Mouse (Mus musculus): Measurements from ENCODE around the gene Dkc1. TPM values are rescaled to one million over a fixed set of nuclear protein-coding genes. Genes with fewer than 3 reads are reported as not detected.

Dkc1 gene
- total RNA-seq, 2 experiments from 2014 or later: 174 to 439 TPM

GRCm38 (mm10) chrX:75137729-75138128 is 42.1 kb downstream of the Dkc1 start:
- no peak for ATAC-seq (replicated peaks; ENCODE audit: poor library complexity, severe bottlenecking)

DNA sequence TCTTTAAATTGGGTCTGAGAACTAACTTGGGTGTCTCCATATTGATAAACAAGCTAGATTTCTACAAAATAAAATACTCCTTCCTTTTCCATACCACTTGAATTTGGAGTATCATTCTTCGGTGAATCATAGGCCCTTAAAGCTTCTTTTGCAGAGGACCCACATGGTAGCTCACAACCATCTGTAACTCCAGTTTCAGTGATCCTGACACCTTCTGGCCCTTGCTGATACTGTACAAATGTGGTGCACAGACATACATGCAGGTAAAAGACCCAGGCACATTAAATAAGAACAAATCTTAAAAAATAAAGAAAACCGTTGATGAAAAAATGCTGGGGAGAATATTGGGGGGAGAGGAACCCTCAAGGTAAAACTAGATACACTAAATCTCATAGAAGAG is 42.5 kb downstream of the Dkc1 start:
- ATAC-seq (replicated peaks; ENCODE audit: poor library complexity, severe bottlenecking): no peak

GRCm38 (mm10) chrX:75143124-75143555 is 47.5 kb downstream of the Dkc1 start:
- ATAC-seq (replicated peaks; ENCODE audit: poor library complexity, severe bottlenecking): peak; percentile 79

DNA sequence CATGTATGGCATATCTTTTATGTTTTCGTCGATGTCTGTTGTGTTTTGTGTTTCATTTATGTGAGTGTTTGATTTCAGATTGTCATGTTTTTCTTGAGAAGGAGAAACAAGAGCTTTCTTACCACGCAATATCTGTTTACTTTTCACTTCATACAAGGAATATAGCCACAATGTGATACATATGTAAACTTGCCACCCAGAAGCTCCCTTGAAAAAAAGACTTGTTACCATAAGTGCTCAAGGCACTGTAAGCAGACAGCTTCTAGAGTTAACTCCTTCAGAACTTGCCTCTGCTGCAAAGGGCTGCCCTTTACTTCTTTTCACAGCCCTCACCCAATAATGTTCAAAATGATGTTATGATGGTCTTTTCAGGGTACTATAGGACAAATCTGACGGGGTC is 52.8 kb downstream of the Dkc1 start:
- ATAC-seq (replicated peaks; ENCODE audit: poor library complexity, severe bottlenecking): no peak

- no peak for ATAC-seq (replicated peaks; ENCODE audit: poor library complexity, severe bottlenecking)
These were observed 54.6 kb downstream of the Dkc1 start for GRCm38 (mm10) chrX:75150304-75150703.

DNA sequence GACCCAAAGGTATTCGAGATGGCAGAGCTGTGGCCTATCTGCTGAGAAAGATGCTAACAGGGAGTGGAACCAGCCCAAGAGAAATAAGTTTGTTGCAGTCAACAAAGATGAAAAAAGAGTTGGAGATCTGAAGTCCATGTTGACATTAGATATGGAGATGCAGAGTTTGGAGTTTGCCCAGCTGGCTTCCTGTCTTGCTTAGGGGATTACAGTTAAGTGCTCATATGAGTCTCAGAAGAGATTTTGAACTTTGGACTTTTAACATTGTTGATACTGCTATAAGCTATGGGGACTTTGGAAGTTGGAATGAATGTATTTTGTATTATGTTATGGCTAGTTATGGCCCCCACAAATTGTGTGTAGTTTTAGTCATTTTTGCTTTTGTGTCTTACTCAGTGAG is 56.6 kb downstream of the Dkc1 start:
- no peak for ATAC-seq (replicated peaks; ENCODE audit: poor library complexity, severe bottlenecking)

GRCm38 (mm10) chrX:75155576-75156243 is 60.1 kb downstream of the Dkc1 start:
- peak; percentile 93 for ATAC-seq (replicated peaks; ENCODE audit: poor library complexity, severe bottlenecking)

Other genes with a start within 250 kb of the Dkc1 start
- 0.36 and 3.3 TPM in 2 replicates for gene Gab3, start 10.4 kb upstream of the Dkc1 start, total RNA-seq (2014; fragmentation: Nextera tagmentation)
- 1.9 and 2.9 TPM in 2 replicates for gene Gab3, start 10.4 kb upstream of the Dkc1 start, total RNA-seq (2017)
- 45.3 and 79.8 TPM in 2 replicates for gene Mpp1, start 35.2 kb downstream of the Dkc1 start, total RNA-seq (2014; fragmentation: Nextera tagmentation)
- 57.9 and 59.2 TPM in 2 replicates for gene Mpp1, start 35.2 kb downstream of the Dkc1 start, total RNA-seq (2017)
- gene Smim9, start 67.9 kb downstream of the Dkc1 start, total RNA-seq (2014; fragmentation: Nextera tagmentation): not detected in 2 replicates
- not detected in 2 replicates for gene Smim9, start 67.9 kb downstream of the Dkc1 start, total RNA-seq (2017)